Mouse (Mus musculus): Measurements from ENCODE around the gene Zmym5. TPM values are rescaled to one million over a fixed set of nuclear protein-coding genes. Genes with fewer than 3 reads are reported as not detected.
"Not testable (repeated sequence)": the region's sequence is repeated elsewhere in the genome, so short reads cannot be mapped to it uniquely, and the experiment has no call there.

Zmym5 gene
- polyA plus RNA-seq, 1 experiment from 2014 or later: 26.6 TPM

- H3K36me3 ChIP-seq (ENCODE audit: control insufficient read depth, insufficient read depth, low read length): peaks cover 12% of the 10 kb centered on the region
- H3K27ac ChIP-seq (replicated peaks; ENCODE audit: low read depth, low read length); ATAC-seq (ENCODE audit: insufficient number of reproducible peaks, low FRiP score, low TSS enrichment, low read depth); H3K4me1 ChIP-seq (ENCODE audit: control insufficient read depth, insufficient read depth, low read length); H3K9ac ChIP-seq (ENCODE audit: low read length); H3K9me3 ChIP-seq (ENCODE audit: control insufficient read depth, low read length); DNase-seq (ENCODE audit: low spot score); H3K4me3 ChIP-seq (ENCODE audit: low read depth, low read length); H3K27me3 ChIP-seq (ENCODE audit: control insufficient read depth, insufficient read depth, low read length); H3K4me2 ChIP-seq (ENCODE audit: low read depth, severe bottlenecking): not testable (repeated sequence)
- 96% methylated on average over 3 of the region's 3 CpGs for WGBS
Measured at GRCm38 (mm10) chr14:56765117-56765516, 46.4 kb downstream of the Zmym5 start.

GRCm38 (mm10) chr14:56751282-56751681 lies 60.2 kb downstream of the Zmym5 start:
- Histone ChIP-seq H3K9me3 (ENCODE audit: control insufficient read depth, low read length) (no peaks in the 10 kb centered on the region), H3K4me3 (ENCODE audit: low read depth, low read length) (no peak overlapping the region), H3K4me1 (ENCODE audit: control insufficient read depth, insufficient read depth, low read length) (no peaks in the 10 kb centered on the region), H3K27ac (replicated peaks; ENCODE audit: low read depth, low read length) (no peak overlapping the region), H3K4me2 (ENCODE audit: low read depth, severe bottlenecking) (no peak overlapping the region), H3K27me3 (ENCODE audit: control insufficient read depth, insufficient read depth, low read length) (no peaks in the 10 kb centered on the region), H3K9ac (ENCODE audit: low read length) (no peak overlapping the region), H3K36me3 (ENCODE audit: control insufficient read depth, insufficient read depth, low read length) (peaks cover 11% of the 10 kb centered on the region; the same call in 1 of the 2 replicates)
- ATAC-seq (ENCODE audit: insufficient number of reproducible peaks, low FRiP score, low TSS enrichment, low read depth): no peak
- DNase-seq (ENCODE audit: low spot score): no peak
- 94% methylated on average over 4 of the region's 4 CpGs for whole genome bisulfite sequencing

Other genes starting within 250 kb of the Zmym5 start
- gene Cenpj, start 236.3 kb downstream of the Zmym5 start, polyA plus RNA-seq (2014; fragmentation: Nextera tagmentation; extraction: Ambion mirVana): 22.1 and 24.7 TPM in 2 replicates
- gene Parp4, start 236.1 kb downstream of the Zmym5 start, polyA plus RNA-seq (2014; fragmentation: Nextera tagmentation; extraction: Ambion mirVana): 2.2 and 2.8 TPM in 2 replicates
- 44.1 and 49.0 TPM in 2 replicates for gene Mphosph8, start 143.5 kb downstream of the Zmym5 start, polyA plus RNA-seq (2014; fragmentation: Nextera tagmentation; extraction: Ambion mirVana)
- gene Pspc1, start 33.4 kb downstream of the Zmym5 start, polyA plus RNA-seq (2014; fragmentation: Nextera tagmentation; extraction: Ambion mirVana): 54.0 and 57.4 TPM in 2 replicates
- gene Zmym2, start 74.9 kb upstream of the Zmym5 start, polyA plus RNA-seq (2014; fragmentation: Nextera tagmentation; extraction: Ambion mirVana): 60.1 and 67.0 TPM in 2 replicates
- 18.8 and 19.8 TPM in 2 replicates for gene Gja3, start 246.4 kb upstream of the Zmym5 start, polyA plus RNA-seq (2014; fragmentation: Nextera tagmentation; extraction: Ambion mirVana)